Mouse (Mus musculus) G1E-ER4 (cell line): ENCODE measurements around the gene Rtn1. TPM values are rescaled to one million over a fixed set of nuclear protein-coding genes. Genes with fewer than 3 reads are reported as not detected.

ENCODE experiments used
- GATA1 ChIP-seq: IDR thresholded peaks from one replicate; pipeline ENCODE4 v1.8.0; 2012; ENCODE audit warnings: low read length, inconsistent platforms
- polyA plus RNA-seq: library from polyadenylated mRNA; stranded (reverse); fragments of >175 nt; gene quantifications from 2 replicates; pipeline ENCODE4 v1.2.3, GENCODE M21; 2012

The Rtn1 gene
- polyA plus RNA-seq, 1 experiment = not detected

DNA sequence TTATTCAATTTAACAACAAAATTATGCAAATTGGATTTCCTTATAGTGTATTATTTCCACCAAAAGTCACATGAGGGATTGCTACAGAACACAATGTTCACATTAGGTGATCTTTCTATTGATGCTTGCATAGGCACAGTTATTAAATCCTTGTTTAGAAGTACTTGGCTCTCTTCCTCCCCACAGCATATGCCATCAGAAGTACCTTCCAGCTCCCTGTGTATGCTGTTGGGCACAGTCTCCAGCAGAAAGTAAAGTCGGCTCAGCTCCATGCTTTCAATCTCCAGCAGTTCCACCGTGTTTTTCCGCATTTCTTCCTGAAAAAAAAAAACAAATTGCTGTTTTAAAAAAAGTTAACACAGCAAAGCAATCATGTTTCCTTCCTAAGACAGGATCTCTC is 230.5 kb downstream of the Rtn1 start:
- TF ChIP-seq GATA1 = no peak

Other genes with a start within 250 kb of the Rtn1 start
- not detected in 2 replicates for gene Ccdc175, start 224.0 kb downstream of the Rtn1 start, polyA plus RNA-seq
- gene Lrrc9, start 32.8 kb upstream of the Rtn1 start, polyA plus RNA-seq = not detected in 2 replicates
- 0.96 and 1.3 TPM in 2 replicates for gene Pcnx4, start 127.3 kb upstream of the Rtn1 start, polyA plus RNA-seq
- not detected in 2 replicates for gene Gm4756, start 240.6 kb upstream of the Rtn1 start, polyA plus RNA-seq